Mouse (Mus musculus): ENCODE measurements around the gene Slc10a4. TPM values are rescaled to one million over a fixed set of nuclear protein-coding genes. Genes with fewer than 3 reads are reported as not detected.
A peak's percentile ranks its signal among the peaks of the same experiment; 100 is the strongest.
"Not testable (repeated sequence)": the region's sequence is repeated elsewhere in the genome, so short reads cannot be mapped to it uniquely, and the experiment has no call there.

Slc10a4 gene
- polyA plus RNA-seq, 1 experiment from 2014 or later = 36.2 TPM

- H3K36me3 ChIP-seq = no peaks in the 10 kb centered on the region
- H3K27me3 ChIP-seq = no peaks in the 10 kb centered on the region
- ATAC-seq (ENCODE audit: low FRiP score, low read depth) = no peak
- 94% methylated on average over 1 of the region's 1 CpGs for WGBS
- no peaks in the 10 kb centered on the region for H3K9me3 ChIP-seq
- no peak overlapping the region for H3K4me3 ChIP-seq
- no peak overlapping the region for H3K27ac ChIP-seq (replicated peaks)
- H3K4me1 ChIP-seq (replicated peaks) = peaks cover 5% of the 10 kb centered on the region
- no peak overlapping the region for H3K9ac ChIP-seq
- no peak overlapping the region for H3K4me2 ChIP-seq
Measured at GRCm38 (mm10) chr5:72992474-72992873, 14.2 kb upstream of the Slc10a4 start.

- Histone ChIP-seq H3K9ac (no peak overlapping the region), H3K9me3 (no peaks in the 10 kb centered on the region), H3K4me3 (no peak overlapping the region), H3K27ac (replicated peaks) (no peak overlapping the region), H3K36me3 (no peaks in the 10 kb centered on the region), H3K27me3 (no peaks in the 10 kb centered on the region), H3K4me2 (no peak overlapping the region), H3K4me1 (replicated peaks) (peaks cover 5% of the 10 kb centered on the region)
- ATAC-seq (ENCODE audit: low FRiP score, low read depth) = no peak
- 28% methylated on average over 8 of the region's 8 CpGs for WGBS
Measured at GRCm38 (mm10) chr5:72994424-72994823, 12.3 kb upstream of the Slc10a4 start.

- Histone ChIP-seq H3K4me2 (no peak overlapping the region), H3K27ac (replicated peaks) (no peak overlapping the region), H3K4me1 (replicated peaks) (peaks cover 5% of the 10 kb centered on the region), H3K27me3 (no peaks in the 10 kb centered on the region), H3K36me3 (no peaks in the 10 kb centered on the region), H3K4me3 (no peak overlapping the region), H3K9me3 (no peaks in the 10 kb centered on the region), H3K9ac (no peak overlapping the region)
- 46% methylated on average over 2 of the region's 2 CpGs for WGBS
- ATAC-seq (ENCODE audit: low FRiP score, low read depth) = no peak
Measured at GRCm38 (mm10) chr5:72994928-72995327, 11.8 kb upstream of the Slc10a4 start.

DNA sequence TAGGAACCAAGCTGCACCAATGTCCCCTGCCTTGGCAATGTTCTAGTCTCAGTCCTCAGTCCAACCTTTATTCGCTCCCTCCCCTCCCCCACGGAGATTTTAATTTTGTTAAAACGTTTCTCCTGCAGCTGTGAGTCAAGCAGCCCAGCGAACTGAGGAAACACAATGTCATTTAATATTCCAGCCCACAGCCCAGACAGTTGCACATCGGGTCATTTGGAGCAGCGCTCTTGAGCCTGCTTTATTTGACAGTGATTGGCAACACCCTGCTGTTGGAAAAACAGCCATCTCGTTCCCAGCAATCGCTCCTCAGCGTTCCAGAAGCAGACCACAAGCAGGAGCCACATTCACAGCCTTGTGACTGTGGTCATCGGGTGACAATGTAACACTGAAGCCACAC lies 11.3 kb upstream of the Slc10a4 start:
- peak; percentile 19; the same call in 1 of the 2 replicates for ATAC-seq (ENCODE audit: low FRiP score, low read depth)
- Histone ChIP-seq H3K9me3 (no peaks in the 10 kb centered on the region), H3K27ac (replicated peaks) (no peak overlapping the region), H3K9ac (no peak overlapping the region), H3K4me2 (0 out of 2 replicates have a peak overlapping the region, but pooled peaks have one; percentile 11), H3K4me3 (no peak overlapping the region), H3K4me1 (replicated peaks) (peaks cover 5% of the 10 kb centered on the region), H3K27me3 (no peaks in the 10 kb centered on the region), H3K36me3 (no peaks in the 10 kb centered on the region)
- WGBS = 11% methylated on average over 10 of the region's 10 CpGs

DNA sequence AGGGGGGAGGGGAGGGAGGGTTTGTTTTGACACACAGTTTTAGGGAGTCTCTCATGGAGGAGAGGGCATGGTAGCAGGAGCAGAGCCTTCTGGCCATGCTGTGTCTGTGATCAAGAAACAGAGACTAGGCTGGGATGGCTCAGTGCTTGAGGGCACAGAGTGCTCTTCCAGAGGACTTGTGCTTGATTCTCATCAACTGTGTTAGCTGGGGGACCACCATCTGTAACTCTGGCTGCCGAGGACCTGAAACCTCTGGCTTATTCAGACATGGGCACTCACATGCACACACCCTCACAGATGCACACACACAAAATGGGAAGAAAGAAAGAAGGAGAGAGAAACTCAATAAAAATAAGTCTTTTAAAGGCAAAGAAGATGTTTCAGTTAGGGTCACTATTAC lies 8.1 kb upstream of the Slc10a4 start:
- not testable (repeated sequence) for H3K4me3 ChIP-seq; H3K36me3 ChIP-seq; H3K27me3 ChIP-seq; H3K27ac ChIP-seq (replicated peaks); ATAC-seq (ENCODE audit: low FRiP score, low read depth); H3K9me3 ChIP-seq; H3K9ac ChIP-seq; H3K4me2 ChIP-seq; H3K4me1 ChIP-seq (replicated peaks)
- 91% methylated on average over 1 of the region's 1 CpGs for WGBS

DNA sequence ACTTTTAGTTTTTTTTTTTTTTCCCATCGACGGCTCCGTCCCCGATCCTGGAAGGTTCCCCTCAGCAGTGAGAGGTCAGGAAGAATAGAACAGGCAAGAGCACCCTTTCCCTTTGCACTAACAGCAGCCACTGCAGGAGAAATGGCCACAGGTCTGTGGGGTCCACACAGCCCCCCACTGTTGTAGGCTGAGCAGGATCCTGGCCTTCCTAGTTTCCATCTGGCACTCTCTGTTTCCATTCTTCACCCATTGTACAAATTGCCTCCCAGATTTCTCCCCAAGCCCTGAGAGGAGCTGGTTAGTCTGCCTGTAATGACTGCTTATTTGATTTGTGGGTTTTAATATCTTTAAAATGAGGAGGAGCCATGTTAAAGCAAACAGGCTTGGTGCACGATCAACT lies 2.6 kb upstream of the Slc10a4 start:
- Histone ChIP-seq H3K27me3 (peaks cover 5% of the 10 kb centered on the region; the same call in 1 of the 2 replicates), H3K4me1 (replicated peaks) (peaks cover 8% of the 10 kb centered on the region; the same call in 1 of the 2 replicates), H3K27ac (replicated peaks) (no peak overlapping the region), H3K9me3 (no peaks in the 10 kb centered on the region), H3K9ac (no peak overlapping the region), H3K4me2 (no peak overlapping the region), H3K4me3 (no peak overlapping the region), H3K36me3 (no peaks in the 10 kb centered on the region)
- 85% methylated on average over 5 of the region's 5 CpGs for WGBS
- ATAC-seq (ENCODE audit: low FRiP score, low read depth) = no peak

DNA sequence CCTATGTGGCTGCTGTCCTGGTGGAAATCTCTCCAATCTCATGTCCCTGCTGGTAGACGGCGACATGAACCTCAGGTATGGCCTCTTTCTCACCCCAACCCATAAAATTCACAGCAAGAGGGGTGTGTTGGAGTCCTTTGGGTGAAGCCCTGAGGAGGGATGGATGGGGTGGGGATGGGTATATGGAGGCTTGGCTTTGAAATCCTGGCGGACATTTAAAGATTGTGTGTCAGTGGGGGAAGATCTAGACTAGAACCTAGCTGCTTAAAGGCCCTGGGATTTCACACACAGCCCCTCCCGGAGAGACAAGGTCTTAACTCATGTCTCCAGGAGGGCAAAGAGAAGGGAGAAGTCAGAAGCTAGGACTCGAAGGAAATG lies 888 bp downstream of the Slc10a4 start:
- Histone ChIP-seq H3K9me3 (no peaks in the 10 kb centered on the region), H3K27ac (replicated peaks) (no peak overlapping the region), H3K27me3 (peaks cover 5% of the 10 kb centered on the region; the same call in 1 of the 2 replicates), H3K36me3 (no peaks in the 10 kb centered on the region), H3K4me1 (replicated peaks) (peaks cover 8% of the 10 kb centered on the region; the same call in 1 of the 2 replicates), H3K4me2 (peak overlapping the region; percentile 65), H3K9ac (no peak overlapping the region), H3K4me3 (peak overlapping the region; percentile 48)
- no peak for ATAC-seq (ENCODE audit: low FRiP score, low read depth)
- 47% methylated on average over 5 of the region's 5 CpGs for WGBS

GRCm38 (mm10) chr5:73008230-73008629 lies 1.5 kb downstream of the Slc10a4 start:
- ATAC-seq (ENCODE audit: low FRiP score, low read depth); H3K4me1 ChIP-seq (replicated peaks); H3K9me3 ChIP-seq; H3K36me3 ChIP-seq; H3K9ac ChIP-seq; H3K4me2 ChIP-seq; H3K27ac ChIP-seq (replicated peaks); H3K27me3 ChIP-seq; H3K4me3 ChIP-seq: not testable (repeated sequence)
- 34% methylated on average over 8 of the region's 8 CpGs for WGBS

DNA sequence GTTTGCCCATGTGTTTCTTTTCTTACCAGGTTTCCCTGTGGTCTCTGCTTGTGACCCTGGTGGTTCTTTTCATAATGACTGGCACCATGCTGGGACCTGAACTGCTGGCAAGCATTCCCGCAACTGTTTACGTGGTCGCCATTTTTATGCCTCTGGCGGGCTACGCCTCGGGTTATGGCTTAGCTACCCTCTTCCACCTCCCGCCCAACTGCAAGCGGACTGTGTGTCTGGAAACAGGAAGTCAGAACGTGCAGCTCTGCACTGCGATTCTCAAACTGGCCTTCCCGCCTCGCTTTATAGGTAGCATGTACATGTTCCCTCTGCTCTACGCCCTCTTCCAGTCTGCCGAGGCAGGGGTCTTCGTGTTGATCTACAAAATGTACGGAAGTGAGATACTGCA lies 5.1 kb downstream of the Slc10a4 start:
- H3K9ac ChIP-seq; ATAC-seq (ENCODE audit: low FRiP score, low read depth); H3K36me3 ChIP-seq; H3K9me3 ChIP-seq; H3K27ac ChIP-seq (replicated peaks); H3K27me3 ChIP-seq; H3K4me3 ChIP-seq; H3K4me2 ChIP-seq: not testable (repeated sequence)
- peaks cover 13% of the 10 kb centered on the region; the same call in 1 of the 2 replicates for H3K4me1 ChIP-seq (replicated peaks)
- 90% methylated on average over 16 of the region's 16 CpGs for WGBS

DNA sequence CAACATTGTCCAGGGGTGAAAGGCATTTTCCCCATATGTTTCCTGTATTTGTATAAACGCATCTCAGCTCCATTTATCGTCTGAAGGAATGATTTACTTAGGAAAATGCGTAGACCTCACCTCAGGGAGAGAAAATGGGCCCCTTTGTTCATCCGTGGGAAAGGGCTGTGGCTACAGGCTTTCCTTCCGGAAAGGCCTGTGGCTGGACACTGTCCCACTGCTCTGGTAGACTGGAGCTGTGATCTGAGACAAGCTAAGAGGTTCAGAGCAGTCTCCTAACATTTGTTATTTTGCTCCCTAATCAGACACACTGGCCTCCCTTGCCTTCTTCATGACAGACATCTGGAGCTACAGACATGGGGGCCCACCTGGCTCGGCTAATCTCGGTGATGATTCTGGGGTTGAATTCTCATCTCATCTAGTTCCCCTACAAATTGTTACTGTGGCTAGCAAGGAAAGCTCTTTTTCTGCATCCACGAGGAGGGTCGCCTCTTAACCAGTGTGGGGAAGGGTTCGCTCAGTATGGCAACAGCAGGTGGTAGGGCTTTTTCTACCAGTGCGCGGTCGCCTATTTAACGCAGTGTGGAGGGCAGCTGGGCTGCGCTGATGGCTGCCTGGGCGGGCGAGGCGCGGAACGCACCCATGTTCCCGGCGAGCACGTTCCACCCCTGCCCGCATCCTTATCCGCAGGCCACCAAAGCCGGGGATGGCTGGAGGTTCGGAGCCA lies 6.4 kb downstream of the Slc10a4 start:
- not testable (repeated sequence) for H3K27me3 ChIP-seq; H3K36me3 ChIP-seq; H3K4me1 ChIP-seq (replicated peaks); H3K27ac ChIP-seq (replicated peaks); H3K9me3 ChIP-seq; H3K9ac ChIP-seq
- ATAC-seq (ENCODE audit: low FRiP score, low read depth) = peak; percentile 65
- Histone ChIP-seq H3K4me3 (peak overlapping the region; percentile 38), H3K4me2 (peak overlapping the region; percentile 68)
- 23% methylated on average over 25 of the region's 27 CpGs for WGBS

DNA sequence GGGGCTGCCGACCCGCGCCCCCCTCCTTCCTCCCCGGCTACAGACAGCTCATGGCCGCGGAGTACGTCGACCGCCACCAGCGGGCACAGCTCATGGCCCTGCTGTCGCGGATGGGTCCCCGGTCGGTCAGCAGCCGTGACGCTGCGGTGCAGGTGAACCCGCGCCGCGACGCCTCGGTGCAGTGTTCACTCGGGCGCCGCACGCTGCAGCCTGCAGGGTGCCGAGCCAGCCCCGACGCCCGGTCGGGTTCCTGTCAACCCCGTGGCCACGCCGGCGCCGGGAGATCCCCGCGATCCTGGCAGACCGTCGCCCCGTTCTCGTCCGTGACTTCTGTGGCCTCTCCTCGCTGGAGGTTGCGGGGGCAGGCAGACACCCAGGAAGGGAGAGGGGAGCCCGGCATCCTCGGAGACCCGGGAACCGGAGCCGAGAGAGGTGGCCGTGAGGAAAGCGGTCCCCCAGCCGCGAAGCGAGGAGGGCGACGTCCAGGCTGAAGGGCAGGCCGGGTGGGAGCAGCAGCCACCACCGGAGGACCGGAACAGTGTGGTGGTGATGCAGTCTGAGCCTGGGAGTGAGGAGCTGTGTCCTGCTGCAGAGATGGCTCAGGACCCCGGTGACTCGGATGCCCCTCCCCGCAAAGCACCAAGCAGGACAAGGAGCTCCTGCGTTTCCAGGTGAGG lies 7.1 kb downstream of the Slc10a4 start:
- H3K4me1 ChIP-seq (replicated peaks); H3K27ac ChIP-seq (replicated peaks); H3K27me3 ChIP-seq; H3K36me3 ChIP-seq; H3K9me3 ChIP-seq: not testable (repeated sequence)
- peak overlapping the region; percentile 13; the same call in 1 of the 2 replicates for H3K9ac ChIP-seq
- H3K4me3 ChIP-seq = peak overlapping the region; percentile 38
- peak overlapping the region; percentile 68 for H3K4me2 ChIP-seq
- WGBS = under 1% methylated on average over 53 of the region's 65 CpGs
- peak; percentile 65 for ATAC-seq (ENCODE audit: low FRiP score, low read depth)

GRCm38 (mm10) chr5:73014745-73015144 lies 8.1 kb downstream of the Slc10a4 start:
- no peak overlapping the region for H3K27ac ChIP-seq (replicated peaks)
- H3K4me3 ChIP-seq = no peak overlapping the region
- H3K4me2 ChIP-seq = no peak overlapping the region
- WGBS = 40% methylated on average over 9 of the region's 9 CpGs
- H3K27me3 ChIP-seq = 0 out of 2 replicates have a peak, but pooled peaks cover 6% of the 10 kb centered on the region
- H3K4me1 ChIP-seq (replicated peaks) = 0 out of 2 replicates have a peak, but pooled peaks cover 8% of the 10 kb centered on the region
- ATAC-seq (ENCODE audit: low FRiP score, low read depth) = no peak
- no peak overlapping the region for H3K9ac ChIP-seq
- no peaks in the 10 kb centered on the region for H3K36me3 ChIP-seq
- H3K9me3 ChIP-seq = no peaks in the 10 kb centered on the region

Measured in hindbrain, embryonic 15.5 days (tissue).